Mouse (Mus musculus) gastrocnemius, adult 2 months (tissue): ENCODE results near the gene Hap1. TPM values are rescaled to one million over a fixed set of nuclear protein-coding genes. Genes with fewer than 3 reads are reported as not detected.

Experiments used
- DNase-seq: peaks from one replicate; pipeline ENCODE4 v3.0.0; 2022
- H3K27ac ChIP-seq: fragments of 200-600 bp; 2 replicates; pipeline ENCODE4 v1.8.1; 2022; ENCODE audit warnings: mild to moderate bottlenecking
- H3K4me3 ChIP-seq: fragments of 200-600 bp; 2 replicates; pipeline ENCODE4 v1.8.1; 2022; ENCODE audit warnings: mild to moderate bottlenecking, moderate library complexity
- CTCF ChIP-seq: fragments of 200-600 bp; IDR thresholded peaks from 2 replicates; pipeline ENCODE4 v1.8.1; 2022; ENCODE audit warnings: antibody characterized with exemption, mild to moderate bottlenecking, moderate library complexity
- intact Hi-C: fragments of 180-260 bp; cut with DNase I; formaldehyde crosslinking; loops from one replicate; pipeline ENCODE4 v1.15.1; 2025
- total RNA-seq, 2 experiments: library from RNA; stranded (reverse); gene quantifications; 2 replicates each; pipeline ENCODE4 v1.2.3; 2021

The Hap1 gene
- total RNA-seq, 2 experiments from 2014 or later: 0.14 TPM; not detected in 1

DNA sequence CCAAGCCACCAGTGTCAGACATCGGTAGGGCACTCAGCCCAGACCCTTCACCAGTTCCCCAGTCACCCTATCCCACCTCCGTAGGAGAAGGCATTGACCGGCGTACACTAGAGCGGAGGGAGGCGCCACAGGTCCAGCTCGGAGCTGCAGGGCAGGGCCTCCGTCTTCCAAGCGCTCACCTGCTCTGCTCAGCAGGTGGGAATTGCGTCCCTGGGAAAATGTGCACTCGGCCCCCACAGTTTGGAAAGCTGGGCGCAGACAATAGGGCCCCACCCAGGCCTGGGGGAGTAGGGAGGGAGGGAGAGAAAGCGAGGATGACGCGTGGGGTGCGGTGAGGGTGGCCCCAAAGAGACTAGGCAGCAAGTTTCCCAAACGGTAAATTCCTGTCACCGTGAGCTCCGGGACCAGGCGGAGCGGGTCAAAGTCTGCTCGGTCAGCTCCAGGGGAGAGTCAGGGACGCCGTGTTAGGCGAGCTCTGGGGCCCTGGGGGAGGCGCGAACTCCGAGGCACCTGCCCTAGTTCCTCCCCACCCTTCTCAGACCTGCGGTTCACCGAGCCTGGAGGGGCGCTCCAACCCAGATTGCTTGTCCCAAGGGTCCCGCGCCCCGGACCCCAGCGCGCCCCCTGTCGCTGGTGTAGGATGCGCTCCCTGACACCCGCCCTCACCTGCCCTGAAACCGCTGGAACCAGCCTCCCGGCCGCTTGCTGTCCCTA is 41.1 kb upstream of the Hap1 start:
- Histone ChIP-seq H3K4me3 (peak overlapping the region; percentile 98), H3K27ac (peak overlapping the region; percentile 94)
- DNase-seq: peak; percentile 70
- intact Hi-C loops: no loop called here
- TF ChIP-seq CTCF: peak; percentile 67

DNA sequence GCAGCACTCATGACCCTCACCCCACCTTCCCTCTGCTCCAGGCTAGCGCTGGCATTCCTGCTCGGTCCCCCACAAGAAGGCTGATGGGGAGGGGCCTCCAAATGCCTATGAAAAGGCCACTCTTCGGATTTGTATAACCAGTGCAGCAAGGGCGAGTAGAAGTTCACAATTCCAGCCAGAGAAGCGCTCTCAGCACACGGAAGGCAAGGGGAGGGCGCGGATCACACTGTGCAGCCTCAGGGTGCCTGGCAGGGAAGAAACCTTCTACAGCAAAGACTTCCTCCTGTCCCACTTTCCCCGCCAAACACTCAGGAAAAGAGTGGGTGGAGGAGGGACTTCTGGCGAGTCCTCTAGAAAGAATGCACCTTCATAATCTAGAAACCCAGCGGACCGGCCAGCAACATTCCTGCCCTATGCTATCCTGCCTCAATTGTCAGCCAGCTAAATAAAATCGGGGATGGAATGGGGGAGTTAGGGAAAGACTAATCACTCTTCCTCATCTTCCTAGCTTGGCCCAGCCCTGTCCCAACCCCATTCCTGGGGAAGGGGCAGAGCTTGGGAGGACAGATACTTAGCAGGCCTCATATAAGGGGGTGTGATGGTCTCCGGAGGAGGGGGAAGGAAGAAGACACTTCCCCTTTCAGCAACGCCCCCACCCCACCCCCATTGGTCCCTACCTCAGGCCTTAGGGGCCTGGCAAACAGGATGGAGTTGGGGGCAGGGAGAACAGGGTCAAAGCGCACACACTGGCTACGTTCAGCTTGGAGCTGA is 40.1 kb upstream of the Hap1 start:
- peak; percentile 52 for DNase-seq
- no peak for TF ChIP-seq CTCF
- H3K27ac ChIP-seq: peak overlapping the region; percentile 94
- peak overlapping the region; percentile 98 for H3K4me3 ChIP-seq
- intact Hi-C loops: no loop called here

DNA sequence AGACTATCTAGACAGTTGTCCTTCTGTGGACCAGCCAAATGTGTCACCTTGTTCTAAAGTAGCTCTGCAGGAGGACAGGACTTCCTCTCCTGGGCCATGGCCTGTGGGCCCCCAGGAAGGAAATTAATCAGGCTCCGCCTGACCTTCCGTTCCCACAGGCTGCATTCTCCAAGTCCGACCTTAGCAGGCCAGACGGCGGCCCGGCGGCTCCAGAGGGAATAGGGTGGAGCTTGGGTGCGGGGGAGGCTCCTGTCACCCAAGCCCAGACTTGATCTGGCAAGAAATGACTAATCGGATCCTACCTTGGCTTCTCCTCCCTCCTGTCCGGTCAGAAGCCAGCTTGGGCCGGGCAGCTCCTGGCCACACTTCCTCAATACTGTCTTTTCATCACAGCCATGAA is 39.3 kb upstream of the Hap1 start:
- peak overlapping the region; percentile 94 for H3K27ac ChIP-seq
- intact Hi-C loops: no loop called here
- peak overlapping the region; percentile 98 for H3K4me3 ChIP-seq
- no peak for TF ChIP-seq CTCF
- DNase-seq: peak; percentile 91

DNA sequence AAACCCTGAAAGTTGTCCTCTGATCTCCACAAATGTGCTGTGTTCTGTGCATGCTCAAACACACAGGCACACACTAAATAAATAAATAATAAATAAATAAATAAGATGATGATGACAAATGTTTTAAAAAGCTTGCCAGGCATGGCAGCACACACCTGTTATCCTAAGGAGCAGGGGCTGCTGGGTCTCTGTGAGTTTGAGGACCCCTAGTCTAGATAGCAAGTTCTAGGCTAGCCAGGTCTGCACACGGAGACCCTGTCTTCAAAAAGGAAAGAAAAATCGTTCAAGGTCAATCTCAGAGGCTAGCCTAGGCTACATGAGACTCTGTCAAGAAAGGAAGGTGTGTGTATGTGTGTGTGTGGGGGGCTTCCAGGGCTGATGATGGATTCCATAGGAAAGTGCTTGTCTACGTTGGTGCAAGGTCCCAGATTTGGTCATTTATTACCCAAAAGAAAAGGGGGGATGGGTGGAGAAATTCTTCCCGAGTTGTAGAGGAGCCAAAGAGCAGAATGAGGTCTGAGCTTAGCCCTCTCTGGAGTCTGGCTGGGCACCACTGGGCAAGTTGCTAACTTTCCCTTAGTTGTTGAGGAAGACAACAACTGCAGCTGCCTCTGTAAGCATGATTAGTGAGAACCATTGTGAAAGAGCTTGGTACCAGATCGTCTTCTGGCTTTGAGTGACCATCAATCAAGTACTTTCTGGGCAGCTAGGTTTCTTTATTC is 38.6 kb upstream of the Hap1 start:
- Histone ChIP-seq H3K27ac (peak overlapping the region; percentile 94), H3K4me3 (peak overlapping the region; percentile 98)
- no peak for TF ChIP-seq CTCF
- intact Hi-C loops: no loop called here
- no peak for DNase-seq

DNA sequence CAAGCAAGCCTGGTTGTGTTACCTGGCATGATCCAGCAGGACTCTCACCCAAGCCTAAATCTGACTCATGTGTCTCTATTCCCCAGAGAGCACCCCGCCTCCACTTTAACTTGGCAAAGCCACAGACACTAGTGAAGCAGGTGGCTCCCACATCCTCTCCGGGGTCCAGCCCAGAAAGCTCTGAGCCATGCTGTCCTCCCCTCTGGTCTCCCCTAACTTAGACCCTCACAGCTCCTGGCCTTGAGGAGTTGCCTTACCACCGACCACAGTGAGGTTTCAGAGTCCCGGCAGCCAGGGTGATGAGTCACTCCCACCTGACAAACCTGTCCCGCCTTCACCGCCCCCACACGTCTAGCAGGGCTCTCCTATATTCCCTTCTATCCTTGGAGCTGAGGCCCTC is 37.8 kb upstream of the Hap1 start:
- intact Hi-C loops: no loop called here
- Histone ChIP-seq H3K4me3 (peak overlapping the region; percentile 98), H3K27ac (peak overlapping the region; percentile 94)
- TF ChIP-seq CTCF: no peak
- peak; percentile 69 for DNase-seq

DNA sequence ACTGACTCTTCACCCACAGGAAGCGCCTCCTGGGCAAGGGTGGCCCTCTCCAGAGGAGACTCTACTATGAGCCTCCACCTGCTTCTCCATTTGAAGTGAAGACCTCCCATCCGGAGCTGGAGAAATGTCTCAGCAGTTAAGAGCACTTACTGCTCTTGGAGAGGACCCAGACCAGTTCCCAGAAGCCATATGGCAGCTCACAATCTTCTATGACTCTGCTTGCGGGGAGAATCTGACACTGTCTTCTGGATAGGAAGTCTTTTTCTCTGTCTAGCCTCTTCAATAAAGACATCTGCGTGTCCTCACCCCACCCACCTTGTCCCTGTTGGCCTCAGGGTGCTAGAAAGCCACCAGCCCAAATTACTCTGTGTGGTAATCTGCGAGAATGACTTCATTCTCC is 37.0 kb upstream of the Hap1 start:
- TF ChIP-seq CTCF: no peak
- peak overlapping the region; percentile 94 for H3K27ac ChIP-seq
- DNase-seq: peak; percentile 50
- intact Hi-C loops: no loop called here
- H3K4me3 ChIP-seq: peak overlapping the region; percentile 98

DNA sequence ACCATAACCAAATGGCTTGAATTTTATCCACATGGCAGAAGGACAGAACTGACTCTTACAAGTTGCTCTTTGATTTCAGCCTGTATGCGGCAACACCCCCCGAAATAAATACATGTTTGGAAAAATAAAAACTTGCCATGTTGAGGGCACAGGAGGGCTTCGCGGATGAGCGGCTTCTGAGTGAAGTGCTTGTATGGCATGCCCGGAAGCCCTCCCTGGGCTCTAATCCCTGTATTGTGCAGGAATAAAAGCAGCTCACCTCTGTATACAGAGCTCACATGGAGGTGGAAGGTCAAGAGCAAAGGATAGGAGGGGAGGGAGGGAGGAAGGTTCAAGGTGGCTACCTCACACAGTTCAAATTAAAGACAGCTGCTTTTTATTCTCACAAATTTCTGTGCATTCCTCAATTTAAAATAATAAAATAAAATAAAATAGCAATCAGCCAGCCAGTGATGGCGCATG is 36.0 kb upstream of the Hap1 start:
- no peak for TF ChIP-seq CTCF
- DNase-seq: no peak
- peak overlapping the region; percentile 98 for H3K4me3 ChIP-seq
- peak overlapping the region; percentile 94 for H3K27ac ChIP-seq
- intact Hi-C loops: no loop called here

DNA sequence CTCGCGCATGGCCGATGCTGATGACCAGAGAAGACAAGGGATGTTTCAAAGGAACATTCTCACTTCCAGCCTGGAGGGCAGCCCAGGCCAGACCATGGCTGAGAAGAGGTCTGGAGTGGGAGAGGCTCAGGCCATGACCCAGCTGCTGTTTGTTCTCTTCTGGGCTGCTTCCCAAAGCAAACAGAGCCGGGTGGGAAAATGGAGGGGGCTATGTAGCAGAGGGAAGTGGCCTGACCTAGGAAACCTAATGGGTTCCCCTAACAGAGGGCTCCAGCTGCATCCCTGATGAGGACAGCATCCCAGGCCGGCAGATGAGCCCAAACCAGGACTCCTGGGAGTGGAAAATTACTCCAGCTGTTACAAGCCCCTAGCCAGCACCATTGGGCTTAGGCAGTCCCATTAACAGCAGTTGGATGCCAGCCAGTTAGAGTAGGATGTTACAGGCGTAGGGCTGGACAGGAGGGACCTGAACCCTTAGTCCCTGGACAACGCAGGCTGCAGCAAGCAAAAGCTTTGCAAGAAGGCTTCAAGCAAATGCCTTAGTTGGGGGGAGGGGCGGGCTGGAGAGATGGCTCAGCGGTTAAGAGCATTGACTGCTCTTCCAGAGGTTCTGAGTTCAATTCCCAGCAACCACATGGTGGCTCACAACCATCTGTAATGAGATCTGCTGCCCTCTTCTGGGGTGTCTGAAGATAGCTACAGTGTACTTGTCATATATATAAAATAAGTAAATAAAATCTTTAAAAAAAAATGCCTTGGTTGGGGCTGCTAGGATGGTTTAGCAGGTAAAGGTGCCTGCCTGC is 35.4 kb upstream of the Hap1 start:
- peak overlapping the region; percentile 94 for H3K27ac ChIP-seq
- H3K4me3 ChIP-seq: peak overlapping the region; percentile 98
- intact Hi-C loops: no loop called here
- DNase-seq: peak; percentile 83
- TF ChIP-seq CTCF: peak; percentile 39

DNA sequence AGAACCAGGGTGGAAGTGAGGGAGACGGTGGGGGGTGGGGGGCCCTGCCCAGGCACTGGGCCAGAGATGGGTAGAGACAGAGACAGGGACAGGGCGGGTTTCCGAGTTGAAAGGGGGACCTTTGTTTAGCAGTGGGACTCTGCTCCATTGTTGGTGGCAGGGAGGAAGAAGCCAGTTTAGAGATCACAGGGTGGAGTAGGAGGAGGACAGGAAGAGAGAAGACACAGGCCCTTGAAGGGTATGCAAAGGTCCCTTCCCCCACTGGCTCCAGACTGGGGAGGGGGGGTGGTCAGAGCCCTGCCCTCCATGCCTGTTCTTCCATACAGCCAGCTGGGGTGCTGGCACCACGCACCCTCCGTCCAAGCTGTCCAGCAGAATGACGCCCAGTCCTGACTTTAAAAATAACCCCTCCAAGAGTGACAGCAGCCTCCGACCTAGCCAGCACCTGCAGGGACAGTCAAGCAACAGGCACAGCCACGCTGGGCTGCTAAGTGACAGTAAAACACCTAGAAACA is 34.1 kb upstream of the Hap1 start:
- peak; percentile 90 for DNase-seq

DNA sequence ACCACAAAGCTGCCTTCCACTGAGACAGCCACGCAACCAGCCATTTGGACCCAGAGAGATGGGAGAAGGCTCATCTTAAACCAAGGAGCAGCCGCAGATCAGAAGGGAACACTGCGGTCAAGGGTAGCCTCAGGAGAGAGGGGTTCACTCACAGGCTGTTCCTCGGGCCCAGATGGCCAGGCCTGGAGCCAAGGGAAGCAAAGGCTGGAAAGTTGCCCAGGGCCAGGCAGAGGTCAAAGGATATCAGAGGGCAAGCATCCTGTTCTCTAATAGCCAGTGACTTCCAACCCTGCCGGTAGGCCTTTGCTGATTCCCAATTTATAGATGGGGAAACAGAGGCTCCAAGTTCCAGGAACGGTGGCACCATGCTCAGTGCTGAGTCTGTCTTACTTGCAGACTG is 32.7 kb upstream of the Hap1 start:
- TF ChIP-seq CTCF: no peak
- DNase-seq: peak; percentile 86
- Histone ChIP-seq H3K4me3 (peak overlapping the region; percentile 98), H3K27ac (peak overlapping the region; percentile 94)
- intact Hi-C loops: no loop called here

More for the DNA sequence above, 34.1 kb upstream of the Hap1 start:
- no peak for TF ChIP-seq CTCF
- Histone ChIP-seq H3K4me3 (peak overlapping the region; percentile 98), H3K27ac (peak overlapping the region; percentile 94)
- intact Hi-C loops: no loop called here

DNA sequence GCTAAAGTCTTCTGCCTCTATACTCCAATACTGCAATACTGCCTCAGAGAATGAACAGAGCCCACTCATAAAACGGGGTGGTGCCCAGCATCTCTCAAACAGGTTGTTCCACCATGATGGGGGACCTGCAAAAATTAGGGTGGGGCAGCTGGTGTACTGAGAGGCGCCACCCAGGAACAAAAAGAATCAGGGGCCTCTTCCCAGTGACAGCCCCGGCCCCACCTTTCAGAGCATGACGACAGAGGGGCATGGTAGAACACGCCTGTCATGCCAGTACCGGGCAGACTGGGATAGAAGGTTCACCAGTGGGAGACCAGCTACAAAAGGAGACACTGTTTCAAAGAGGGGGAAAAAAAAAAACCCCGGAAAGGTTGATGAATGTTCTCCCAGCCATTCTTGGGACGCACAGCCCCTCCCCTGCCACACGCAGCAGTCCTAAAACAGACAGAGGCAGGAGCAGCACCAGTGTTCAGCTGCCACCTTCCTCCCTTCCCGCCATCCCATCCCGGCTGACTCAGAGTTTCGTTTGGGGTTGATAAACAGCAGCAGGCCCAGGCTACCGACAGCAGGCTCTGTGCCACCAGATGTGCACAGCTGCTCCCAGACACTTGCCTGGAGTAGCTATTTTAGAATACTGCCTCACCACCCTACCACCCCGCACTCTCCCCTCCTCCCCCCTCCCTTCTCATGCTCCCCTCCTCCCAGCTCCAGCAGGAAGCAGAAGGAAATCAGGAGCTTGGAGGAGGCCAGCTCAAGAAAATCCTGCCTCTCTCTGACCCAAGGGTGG is 31.9 kb upstream of the Hap1 start:
- DNase-seq: peak; percentile 82
- TF ChIP-seq CTCF: no peak
- intact Hi-C loops: loop anchor here (2.0 kb wide), 1 partner anchor 13 kb away; no protein-coding TSS in a partner anchor
- Histone ChIP-seq H3K27ac (peak overlapping the region; percentile 94), H3K4me3 (peak overlapping the region; percentile 98)
